Mouse (Mus musculus): ENCODE measurements around the gene Wwox.

DNA sequence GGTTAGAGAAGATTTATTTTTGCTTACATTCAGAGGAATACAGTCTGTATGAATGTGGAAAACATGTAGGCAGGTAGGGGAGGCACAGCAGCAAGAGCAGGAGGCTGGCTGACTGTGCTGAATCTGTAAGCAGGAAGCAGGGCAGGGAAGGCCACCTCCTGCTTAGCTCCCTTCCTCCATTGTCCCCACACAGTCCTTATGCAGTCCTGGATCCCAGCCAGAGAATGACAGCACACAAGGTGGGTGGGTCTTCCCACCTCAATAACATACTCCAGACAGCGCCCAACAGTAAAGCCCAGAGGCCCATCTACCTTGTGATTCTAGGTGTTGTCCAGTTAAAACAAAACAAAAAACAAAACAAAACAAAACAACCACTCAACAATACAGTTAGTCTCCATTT lies 593.7 kb downstream of the Wwox start:
- TF ChIP-seq FLI1 (IDR thresholded peaks at IDR 0.05; ENCODE audit: low read length) (no peak), GATA1 (IDR thresholded peaks at IDR 0.05; ENCODE audit: borderline replicate concordance, low read length) (no peak)

Measured in megakaryocyte, embryonic 14.5 days (primary cell).